Mouse (Mus musculus) retina, embryonic 14.5 days (tissue): Measurements from ENCODE around the gene Mvb12b.
"Not testable (repeated sequence)": the region's sequence is repeated elsewhere in the genome, so short reads cannot be mapped to it uniquely, and the experiment has no call there.

Source experiments
- DNase-seq: peaks from one replicate; pipeline ENCODE4 v3.0.0-alpha.2; 2015; ENCODE audit warnings: low spot score

Gene Mvb12b

DNA sequence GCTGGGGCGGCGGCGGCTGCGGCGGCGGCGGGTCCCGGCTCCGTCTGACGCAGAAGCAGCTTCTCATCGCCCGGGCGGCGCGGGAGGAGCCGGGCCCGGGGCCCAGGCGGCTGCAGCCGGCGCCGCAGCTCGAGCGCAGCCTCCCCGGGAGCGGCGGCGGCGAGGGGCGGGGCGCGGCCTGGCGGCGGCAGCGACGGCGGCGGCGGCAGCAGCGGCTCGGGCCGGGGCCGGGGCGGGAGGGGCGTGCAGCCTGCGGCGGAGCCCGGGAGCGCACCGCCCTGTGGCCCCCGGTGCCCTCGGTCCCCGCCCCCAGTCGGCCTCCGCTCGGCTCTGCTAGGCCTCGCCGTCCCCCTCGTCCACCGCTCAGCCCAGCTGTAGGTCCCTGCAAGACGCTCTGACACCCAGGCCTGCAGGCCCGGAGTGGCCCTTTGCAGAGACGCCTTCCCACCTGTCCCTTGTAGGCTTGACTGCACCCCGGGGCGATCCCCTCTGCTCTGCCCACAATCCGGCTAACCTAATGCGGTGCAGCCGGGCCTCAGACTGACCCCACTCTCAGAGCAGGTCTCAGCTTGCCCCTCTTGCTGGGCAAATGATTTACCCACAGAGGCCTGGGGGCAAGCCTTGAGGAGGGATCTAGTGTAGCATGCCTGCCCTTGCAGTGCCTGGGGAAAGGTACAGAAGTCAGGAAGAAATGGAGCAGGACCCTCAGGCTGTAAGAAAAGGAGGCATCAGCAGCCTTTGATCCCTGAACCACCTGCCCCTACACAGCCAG lies at the start of gene Mvb12b:
TSS of gene Mvb12b (minus strand) at position 619 of the 772 bp plus-strand sequence.
- peak; percentile 67 for DNase-seq

DNA sequence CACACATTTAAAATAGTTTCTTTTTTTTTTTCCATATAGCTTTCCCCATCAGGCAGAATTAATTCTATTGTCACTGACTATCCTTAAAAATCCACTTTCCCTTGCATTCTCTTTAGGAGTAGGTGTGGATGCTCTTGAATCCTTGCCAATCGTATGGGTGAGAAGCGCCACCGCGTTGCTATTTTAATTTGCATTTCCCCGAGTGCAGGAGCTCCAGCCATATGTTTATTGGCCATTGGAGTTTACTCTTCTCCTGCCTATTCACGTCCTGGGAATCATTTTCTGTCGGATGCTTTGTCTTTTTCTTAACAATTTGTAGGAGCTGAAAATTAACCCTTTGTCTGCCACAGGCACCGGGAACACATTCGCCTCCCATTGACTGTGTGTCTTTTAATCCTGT lies 48.0 kb upstream of the Mvb12b start:
- no peak for DNase-seq

DNA sequence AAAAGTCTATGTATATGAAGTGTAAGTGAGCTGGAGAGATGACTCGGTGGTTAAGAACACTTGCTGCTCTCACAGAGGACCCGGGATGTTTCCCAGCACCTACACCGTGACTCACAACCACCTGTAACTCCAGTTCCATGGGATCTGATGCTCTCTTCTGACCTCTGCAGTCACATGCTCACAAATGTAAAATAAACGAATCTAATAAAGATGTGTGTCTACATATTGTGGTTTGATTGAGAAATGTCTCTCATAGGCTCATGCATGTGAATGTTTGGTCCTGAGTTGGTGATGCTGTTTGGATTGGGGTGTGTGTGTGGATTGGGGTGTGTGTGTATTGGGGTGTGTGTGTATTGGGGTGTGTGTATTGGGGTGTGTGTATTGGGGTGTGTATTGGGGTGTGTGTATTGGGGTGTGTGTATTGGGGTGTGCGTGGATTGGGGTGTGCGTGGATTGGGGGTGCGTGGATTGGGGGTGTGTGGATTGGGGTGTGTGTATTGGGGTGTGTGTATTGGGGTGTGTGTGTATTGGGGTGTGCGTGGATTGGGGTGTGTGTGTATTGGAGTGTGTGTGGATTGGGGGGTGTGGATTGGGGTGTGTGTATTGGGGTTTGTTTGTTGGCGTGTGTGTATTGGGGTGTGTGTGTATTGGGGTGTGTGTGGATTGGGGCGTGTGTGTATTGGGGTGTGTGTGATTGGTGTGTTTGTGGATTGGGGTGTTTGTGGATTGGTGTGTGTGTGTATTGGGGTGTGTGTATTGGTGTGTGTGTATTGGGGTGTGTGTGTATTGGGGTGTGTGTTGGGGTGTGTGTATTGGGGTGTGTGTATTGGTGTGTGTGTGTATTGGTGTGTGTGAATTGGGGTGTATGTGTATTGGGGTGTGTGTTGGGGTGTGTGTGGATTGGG lies 46.1 kb upstream of the Mvb12b start:
- no peak for DNase-seq

DNA sequence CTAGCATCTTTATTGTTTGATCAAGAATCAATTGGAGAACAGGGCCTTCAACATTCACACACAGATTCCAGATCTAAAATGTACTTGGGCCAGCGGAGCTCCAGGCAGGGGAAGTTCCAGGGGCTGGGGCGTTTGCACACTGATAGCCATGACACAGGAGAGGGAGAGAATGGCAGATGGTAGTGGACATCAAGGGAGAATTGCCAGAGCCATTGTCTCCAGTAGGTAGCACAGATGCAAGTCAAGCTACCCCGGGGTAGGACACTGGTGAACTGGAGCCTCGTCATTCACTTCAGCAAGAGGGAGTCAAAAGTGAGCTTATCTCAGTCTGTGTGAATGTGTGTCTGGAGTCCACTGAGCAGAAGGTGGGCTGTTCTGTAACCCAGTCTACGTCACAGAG lies 43.4 kb upstream of the Mvb12b start:
- DNase-seq, result no peak

DNA sequence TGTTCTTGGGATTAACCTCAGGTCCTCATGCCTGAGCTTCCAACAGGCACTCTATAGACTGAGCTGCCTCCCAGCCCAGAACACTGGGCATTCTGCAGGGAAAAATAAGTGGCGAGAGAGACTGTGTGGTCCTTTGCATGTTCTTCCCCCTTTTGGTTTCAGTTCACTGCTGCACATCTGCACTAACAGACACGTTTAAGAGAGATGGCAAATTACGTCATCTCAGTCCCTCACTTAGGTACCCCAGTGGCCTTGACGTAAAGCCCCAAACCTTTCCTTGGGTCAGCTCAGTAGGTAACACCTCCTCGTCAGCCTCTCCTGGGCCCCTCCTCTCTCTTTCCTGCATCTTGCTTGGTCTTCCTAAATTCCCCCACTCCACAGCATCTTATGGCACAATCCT lies 37.5 kb upstream of the Mvb12b start:
- no peak for DNase-seq

DNA sequence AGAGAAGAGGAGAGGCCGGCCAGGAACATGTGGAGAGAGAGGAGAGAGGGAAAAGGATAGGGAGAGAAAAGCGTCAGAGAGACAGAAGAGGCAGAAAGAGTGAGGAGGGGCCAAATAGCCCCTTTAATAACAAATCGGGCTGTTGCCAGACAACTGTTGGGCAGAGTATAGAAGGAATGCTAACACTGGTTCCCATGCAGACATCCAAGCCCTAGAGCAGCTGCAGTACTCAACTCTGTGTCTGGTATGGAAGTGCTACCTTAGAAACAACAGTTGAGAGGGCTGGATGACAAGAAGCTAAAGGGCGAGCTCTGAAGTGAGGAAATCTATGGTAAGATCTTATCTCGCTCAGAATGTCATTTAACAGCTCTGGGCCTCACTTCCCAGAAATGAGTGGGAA lies 35.7 kb upstream of the Mvb12b start:
- no peak for DNase-seq

DNA sequence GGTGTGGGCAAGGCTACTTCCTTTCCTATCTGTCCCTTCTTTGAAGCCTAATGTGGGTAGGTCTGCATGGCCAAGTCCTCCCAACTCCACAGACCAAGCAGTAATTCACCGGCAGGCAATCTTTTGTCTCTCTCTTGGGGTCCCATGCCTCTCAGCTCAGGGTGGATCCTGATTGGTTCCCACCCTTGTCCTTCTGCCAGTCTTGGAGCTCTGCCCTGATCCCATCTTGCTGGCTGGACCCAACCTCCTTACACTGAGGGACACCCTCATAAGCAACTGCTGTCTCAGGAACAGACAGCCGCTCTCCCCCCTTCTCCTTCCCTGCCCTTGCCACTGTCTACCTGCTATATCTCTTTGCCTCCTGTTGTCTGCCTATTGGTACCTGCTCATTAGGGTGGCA lies 34.7 kb upstream of the Mvb12b start:
- no peak for DNase-seq

DNA sequence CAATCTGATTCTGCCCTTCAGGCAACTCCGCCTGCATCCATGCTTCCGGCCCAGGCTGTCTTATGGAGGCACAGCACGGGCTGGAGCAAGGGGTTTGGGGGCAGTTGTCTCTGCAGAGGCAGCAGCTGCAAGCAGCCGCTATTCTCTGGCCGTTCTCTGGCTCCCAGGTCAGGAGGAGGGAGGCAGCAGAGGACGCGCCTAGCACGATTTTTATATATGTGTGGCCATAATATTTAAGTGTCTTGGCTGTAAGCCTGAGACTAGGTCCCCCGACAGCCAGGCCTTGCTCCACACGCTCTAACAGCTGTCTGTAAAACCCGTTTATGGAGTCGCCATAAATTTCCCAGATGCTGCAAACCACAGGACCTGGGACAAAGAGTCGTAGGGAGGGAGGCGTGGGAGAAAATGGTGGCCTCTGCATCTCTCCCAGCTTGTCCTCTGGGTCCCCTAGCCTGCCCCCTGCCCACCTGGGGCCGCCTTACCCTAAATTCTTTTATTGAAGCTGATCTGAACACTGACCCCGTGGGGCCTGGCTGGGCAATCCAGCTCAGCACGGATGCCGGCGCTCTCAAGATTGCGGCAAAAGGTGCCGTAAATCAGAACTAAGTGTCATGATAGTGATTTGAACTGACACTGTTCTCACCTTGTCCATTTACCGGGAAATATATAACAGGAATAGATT lies 32.3 kb upstream of the Mvb12b start:
- peak; percentile 47 for DNase-seq

DNA sequence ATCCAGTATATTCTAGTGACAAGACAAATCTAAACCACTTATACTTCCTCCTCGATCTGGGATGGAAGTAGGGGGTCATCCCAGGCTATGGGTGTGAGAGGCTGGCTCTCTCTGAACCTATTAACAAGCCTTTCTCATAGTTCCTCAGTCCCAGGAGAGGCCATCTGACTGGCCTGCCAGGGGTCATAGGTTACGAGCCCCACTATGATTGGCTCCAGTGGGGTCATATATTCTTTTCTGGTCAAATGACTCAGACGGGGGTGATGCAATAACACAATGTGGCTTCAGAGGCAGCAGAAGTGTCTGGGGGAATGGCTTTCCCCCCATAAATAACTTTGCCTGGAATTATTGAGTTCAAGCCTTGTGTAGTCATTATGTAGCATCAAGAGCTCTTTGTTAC lies 31.1 kb upstream of the Mvb12b start:
- DNase-seq, result no peak

DNA sequence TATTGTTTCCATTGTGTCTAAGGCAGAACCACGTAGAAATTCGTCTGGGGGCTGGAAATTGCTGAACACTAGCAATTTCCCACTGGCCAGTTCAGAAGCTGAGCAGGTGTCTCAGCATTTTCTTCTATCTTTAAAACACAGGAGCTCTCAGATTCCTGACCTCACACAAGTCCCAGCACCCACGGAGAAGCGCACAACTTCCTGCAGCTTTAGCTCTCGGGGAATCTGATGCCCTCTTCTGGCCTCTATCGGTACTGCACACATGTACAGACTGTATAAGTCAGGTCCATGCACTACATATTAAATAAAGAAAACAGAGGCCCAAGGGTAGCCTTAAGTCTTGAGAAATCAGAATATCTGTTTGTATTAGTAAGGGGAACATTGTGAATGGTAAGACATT lies 30.6 kb upstream of the Mvb12b start:
- peak; percentile 60 for DNase-seq

DNA sequence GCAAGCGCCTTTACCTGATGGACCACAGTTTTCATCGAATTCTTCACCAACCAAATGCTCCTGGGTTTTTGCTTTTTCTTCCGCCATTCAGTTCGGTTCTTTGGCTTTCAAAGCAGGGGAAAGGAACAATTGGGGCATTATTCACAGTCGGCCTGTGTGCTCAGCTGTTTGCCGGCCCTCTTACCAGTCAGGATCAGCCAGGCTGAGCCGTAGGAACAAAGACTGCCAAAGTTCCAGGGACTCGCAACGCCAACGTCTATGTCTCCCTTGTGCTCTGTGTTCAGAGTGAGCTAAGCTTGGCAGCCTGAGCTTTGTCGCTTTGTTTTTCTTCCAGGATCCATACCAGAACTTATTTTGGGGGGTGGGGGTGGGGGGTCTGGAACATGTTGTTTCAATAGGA lies 28.9 kb upstream of the Mvb12b start:
- no peak for DNase-seq

DNA sequence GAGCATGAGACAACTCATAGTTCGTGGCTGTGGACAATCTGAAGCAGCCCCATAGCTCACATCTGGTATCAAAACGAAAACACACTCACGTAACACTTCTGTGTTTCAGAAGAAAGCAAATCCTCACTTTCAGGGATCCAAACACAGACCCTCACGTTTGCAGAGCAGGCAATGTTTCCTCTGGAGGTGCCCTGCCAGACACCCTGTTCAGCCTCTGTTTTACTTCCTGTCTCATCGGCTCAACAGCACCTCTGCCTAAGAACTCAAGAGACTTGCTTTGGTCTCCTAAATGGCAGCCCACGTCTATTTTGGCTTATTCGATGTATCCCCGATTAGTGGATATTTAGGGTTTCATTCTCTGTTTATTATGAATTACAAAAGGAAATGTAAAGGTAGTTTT lies 27.3 kb upstream of the Mvb12b start:
- no peak for DNase-seq

DNA sequence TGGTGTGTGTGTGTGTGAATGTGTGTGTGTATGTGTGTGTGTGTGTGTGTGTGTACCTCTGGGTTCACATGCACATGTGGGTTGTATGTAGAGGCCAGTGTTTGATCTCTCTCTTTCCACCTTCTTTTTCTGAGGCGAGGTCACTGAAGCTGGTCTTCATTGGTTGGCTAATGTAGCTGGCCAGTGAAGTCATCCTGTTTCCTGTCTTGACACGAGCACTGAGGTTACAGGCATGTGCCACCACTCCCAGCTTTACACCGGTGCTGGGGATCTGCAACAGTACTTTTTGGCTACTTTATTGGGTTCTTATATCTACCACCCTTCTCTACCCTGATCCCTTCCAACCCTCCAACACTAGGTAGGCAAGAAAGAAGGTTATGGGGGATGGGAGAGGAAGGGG lies 26.6 kb upstream of the Mvb12b start:
- no peak for DNase-seq

DNA sequence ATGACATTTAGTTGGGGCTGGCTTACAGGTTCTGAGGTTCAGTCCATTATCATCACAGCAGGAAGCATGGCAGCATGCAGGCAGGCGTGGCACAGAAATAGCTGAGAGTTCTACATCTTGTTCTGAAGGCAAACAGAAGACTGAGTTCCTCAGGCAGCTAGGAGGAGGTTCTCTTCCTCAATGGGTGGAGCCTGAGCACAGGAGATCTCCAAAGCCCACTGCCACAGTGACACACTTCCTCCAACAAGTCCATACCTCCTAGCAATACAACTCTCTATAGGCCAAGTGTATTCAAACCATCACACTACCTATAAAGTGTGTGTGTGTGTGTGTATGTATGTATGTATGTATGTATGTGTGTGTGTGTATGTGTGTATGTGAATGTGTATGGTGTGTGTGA lies 25.9 kb upstream of the Mvb12b start:
- DNase-seq, result not testable (repeated sequence)

DNA sequence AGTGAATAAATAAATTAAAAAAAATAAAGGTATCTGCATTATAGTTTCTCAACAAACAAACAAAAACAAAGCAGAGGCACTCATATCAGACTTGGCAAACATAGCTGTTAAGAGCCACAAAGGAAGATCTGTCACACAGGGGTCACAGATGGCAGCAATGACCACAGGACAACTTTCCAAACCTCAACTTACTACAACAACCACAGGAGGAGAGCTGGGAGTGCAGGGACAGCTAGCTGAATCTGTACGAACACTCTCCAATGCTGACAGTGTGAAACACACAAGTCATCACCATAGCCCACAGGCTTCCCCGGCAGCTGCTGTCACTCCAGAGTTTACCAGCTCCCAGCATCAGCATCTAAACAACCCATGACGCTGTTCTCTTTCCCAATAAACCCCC lies 25.0 kb upstream of the Mvb12b start:
- no peak for DNase-seq

DNA sequence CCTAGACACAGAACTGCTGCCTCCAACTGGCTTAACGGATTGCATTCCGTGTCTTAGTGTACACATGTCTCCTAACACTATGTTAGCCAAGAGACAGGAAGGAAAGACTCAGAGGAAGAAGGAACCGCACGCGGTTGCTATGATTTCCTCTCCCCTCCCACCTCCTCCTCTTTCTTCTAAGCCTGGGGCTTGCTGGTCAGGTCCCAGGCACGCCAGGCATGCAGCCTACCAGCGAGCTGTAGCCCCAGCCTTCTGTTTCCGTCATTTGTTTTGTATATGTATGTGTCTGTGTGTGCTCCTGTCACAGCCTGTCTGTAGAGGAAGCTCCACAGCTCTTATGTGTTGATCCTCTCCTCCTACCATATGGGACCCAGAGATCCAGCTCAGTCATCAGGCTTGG lies 20.6 kb upstream of the Mvb12b start:
- DNase-seq, result no peak

DNA sequence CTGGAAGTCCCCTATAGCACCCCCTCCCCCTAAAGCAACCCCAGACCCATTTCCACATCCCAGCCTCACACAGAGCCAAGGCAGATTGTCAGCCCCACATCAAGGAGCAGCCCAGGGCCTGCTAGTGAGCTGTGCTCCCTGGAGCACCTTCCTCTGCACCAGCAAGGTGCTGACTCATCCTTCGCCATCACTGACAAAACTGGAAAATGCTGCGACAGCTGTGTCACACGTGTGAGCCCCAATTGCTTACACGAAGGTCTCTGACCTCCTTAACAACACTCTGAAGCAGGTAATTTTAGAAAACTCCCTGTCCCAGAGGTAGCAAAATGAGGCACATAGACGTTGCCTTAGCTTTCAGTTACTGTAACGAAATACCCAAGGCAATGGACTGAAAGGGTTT lies 19.4 kb upstream of the Mvb12b start:
- no peak for DNase-seq

DNA sequence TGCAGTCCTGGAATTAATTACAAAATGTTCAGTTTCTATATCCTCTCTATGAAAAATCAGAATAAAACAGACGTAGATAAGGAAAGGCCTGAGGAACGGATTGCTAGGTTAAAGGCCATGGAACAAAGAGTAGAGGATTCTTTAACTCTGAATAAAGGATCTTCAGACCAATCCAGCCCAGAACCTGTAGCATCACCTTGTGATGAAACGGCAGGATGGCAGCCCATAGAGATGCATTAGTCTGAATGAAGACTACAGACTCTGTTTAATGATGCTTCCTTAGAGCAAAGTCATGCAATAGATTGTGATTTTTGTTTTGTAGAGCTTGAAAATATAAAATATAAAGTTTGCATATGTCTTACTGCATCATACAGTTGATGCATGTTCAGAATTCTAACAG lies 8.1 kb upstream of the Mvb12b start:
- no peak for DNase-seq

DNA sequence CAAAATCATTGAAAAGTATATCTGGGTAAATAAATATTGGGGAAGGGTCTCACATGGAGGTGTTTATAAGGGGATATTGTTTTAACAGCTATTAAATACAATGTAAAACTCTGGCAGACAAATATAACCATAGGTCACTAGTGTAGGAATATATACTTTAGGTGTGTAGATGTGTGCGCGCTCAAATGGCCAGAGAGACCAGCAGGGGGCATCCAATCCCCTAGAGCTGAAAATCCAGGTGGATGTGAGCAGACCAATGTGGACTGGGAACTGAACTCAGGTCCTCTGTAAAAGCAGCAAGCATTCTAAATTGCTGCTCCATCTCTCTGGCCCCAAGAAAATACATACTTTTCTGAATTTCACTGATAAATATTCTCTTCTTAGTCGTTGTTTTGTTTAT lies 5.4 kb upstream of the Mvb12b start:
- no peak for DNase-seq

DNA sequence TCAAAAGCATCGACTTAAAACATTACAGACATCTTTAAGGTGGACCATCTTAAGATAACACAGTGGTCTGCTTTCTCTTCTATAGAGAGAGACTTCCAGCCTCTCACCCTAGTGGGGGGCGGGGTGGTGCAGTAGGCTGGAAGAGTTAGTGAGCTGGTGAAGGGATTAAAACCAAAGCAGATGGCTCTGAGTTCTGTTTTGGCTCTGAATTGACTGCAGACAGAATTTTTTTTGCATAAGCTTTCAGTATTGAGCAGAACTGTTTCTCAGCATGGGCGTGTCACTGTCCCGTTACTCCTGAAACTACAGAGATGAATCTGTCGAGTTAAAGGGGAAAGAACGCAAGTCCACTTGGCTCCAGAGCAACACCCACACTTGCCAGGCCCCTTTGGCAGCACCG lies 4.6 kb upstream of the Mvb12b start:
- no peak for DNase-seq

DNA sequence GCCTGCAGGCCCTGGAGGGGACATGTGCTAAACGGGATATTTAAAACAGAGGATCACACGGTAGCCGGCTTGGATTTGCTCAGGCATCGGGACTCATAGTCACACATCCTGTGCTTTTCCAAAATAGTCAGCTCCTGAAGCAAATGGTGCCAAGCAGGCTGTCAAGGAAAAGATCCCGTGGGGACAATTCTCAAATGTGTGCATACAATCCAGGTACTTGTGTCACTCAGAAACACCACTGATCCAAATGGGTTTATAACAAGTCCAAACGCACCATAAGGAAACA lies 297 bp upstream of the Mvb12b start:
- DNase-seq, result no peak

DNA sequence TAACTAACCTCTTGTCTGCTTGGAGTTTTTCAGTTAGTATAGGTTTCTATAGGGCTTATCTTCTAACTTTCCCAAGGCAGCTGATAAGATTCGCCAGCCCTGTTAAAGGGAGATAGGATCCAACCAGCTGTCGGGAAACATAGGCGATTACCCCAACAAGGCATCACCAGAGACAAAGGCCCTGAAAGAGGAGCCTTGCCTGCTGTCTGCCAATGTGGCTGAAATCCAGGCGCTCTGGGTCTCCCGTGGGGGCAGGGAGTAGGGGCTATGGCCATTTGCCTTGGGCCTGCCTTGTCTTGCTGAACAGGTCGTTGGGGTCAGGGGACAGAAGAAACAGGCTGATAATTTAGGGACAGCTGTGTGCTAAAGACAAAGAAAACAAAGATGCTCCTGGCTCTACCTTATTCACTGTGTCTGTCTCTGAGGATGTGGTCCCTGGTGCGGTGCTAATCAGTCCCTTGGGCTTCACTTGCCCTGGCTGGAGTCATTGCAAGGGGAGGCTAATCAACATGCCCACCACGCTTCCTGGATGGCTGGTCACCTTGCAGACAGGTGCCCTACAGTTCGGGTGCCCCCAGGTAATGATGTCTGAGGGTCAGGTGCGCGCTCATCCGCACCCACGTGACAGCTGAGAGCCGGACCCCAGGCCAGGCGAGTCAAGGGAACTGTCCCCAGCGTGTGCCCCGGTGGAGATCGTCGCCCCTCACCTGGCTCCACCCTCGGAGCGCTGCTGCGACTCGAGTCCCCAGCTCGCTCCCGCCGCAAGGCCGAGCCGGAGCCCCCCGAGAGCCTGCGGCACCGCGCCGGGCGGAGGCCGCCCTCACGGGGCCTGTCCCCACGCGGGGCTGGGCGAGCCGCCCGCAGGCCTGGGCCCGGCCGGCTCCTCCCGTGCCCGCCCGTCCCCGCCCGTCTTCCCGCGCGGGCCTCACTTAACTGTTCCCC lies 1.1 kb downstream of the Mvb12b start:
- DNase-seq, result peak; percentile 64
